ENCODE assay signal across 22 mouse cellular contexts in the genomic region with DNA sequence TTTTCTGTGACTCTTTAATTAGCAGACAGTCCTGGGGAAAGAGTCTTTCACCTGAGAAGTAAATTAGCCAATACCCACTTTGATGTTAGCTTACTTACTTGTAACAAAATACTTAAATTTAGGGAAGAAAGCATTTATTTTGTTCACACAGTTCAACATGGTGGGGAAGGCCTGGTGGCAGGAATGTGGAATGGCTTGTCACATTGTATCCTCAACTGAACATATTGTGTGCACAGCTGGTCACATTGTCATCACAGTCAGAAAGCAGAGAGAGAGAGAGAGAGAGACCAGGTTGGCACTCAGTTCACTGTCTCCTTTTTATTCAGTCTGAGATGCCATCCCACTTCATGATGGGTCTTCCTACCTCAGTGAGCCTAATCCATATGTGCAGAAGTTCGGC. TPM values are rescaled to one million over a fixed set of nuclear protein-coding genes. Genes with fewer than 3 reads are reported as not detected.
DNase-seq lines count a peak whose midpoint lies in the region; ATAC-seq and TF ChIP-seq lines count a peak whose summit lies in the region.
"Had no signal": no experiment of that assay in that cellular context is flagged by ENCODE, and none has a peak within 500 bp of the region (broad histone marks: within the 10 kb centered on the region; RNA-seq: fewer than 3 reads in every experiment).

No protein-coding gene starts in this region.

- no peak for TF ChIP-seq EP300 in lung, postnatal 0 days (IDR thresholded peaks at IDR 0.05)
- TF ChIP-seq EP300 in stomach, postnatal 0 days (optimal IDR thresholded peaks at IDR 0.05) = no peak

- DNase-seq in forebrain, embryonic 14.5 days (ENCODE audit: low spot score) = peak; percentile 22
- no peak for DNase-seq in lung, postnatal 0 days (ENCODE audit: low spot score)
- DNase-seq in lung, postnatal 36 days = no peak
- peak; percentile 17 to 78 for DNase-seq in layer of hippocampus, adult 18-20 months (ENCODE audit: low spot score in 2 of 2)
- no peak for DNase-seq in stomach, postnatal 0 days (ENCODE audit: low spot score)
- DNase-seq in frontal cortex, postnatal 10 days (ENCODE audit: low spot score in 2 of 2) = no peak
- DNase-seq in left cerebral cortex, postnatal 10 days (ENCODE audit: extremely low spot score in 1 of 2, low spot score in 2 of 2) = no peak
- DNase-seq: adrenal gland, adult 2 months; cerebellum, adult 9-11 months; embryo, embryonic 11 days; heart, adult 11 months; kidney, adult 11 months; kidney, postnatal 10 days; lung, postnatal 14 days; retina, postnatal 1 day; thymus, postnatal 4 days had no signal

- ATAC-seq in forebrain, embryonic 14.5 days = no peak
- ATAC-seq in forebrain, embryonic 15.5 days (replicated peaks) = no peak
- no peak for ATAC-seq in lung, postnatal 0 days
- no peak for ATAC-seq in stomach, postnatal 0 days (ENCODE audit: low FRiP score, low TSS enrichment)
- ATAC-seq: midbrain, embryonic 16.5 days had no signal

- no peaks in the 10 kb centered on the region for H3K9me3 ChIP-seq in forebrain, embryonic 14.5 days (replicated peaks; ENCODE audit: control insufficient read depth, low read length)
- no peaks in the 10 kb centered on the region for H3K9me3 ChIP-seq in forebrain, embryonic 15.5 days
- no peaks in the 10 kb centered on the region for H3K9me3 ChIP-seq in lung, postnatal 0 days (ENCODE audit: low read length)
- H3K9me3 ChIP-seq in stomach, postnatal 0 days (ENCODE audit: control insufficient read depth, low read length) = no peaks in the 10 kb centered on the region
- H3K9me3 ChIP-seq: hindbrain, embryonic 15.5 days; liver, embryonic 15.5 days; megakaryocyte, embryonic 14.5 days had no signal

- H3K4me1 ChIP-seq in forebrain, embryonic 14.5 days (ENCODE audit: control insufficient read depth, insufficient read depth, low read length) = no peaks in the 10 kb centered on the region
- no peaks in the 10 kb centered on the region for H3K4me1 ChIP-seq in forebrain, embryonic 15.5 days
- H3K4me1 ChIP-seq in lung, postnatal 0 days (ENCODE audit: insufficient read depth, low read depth, low read length) = no peaks in the 10 kb centered on the region
- H3K4me1 ChIP-seq in stomach, postnatal 0 days (replicated peaks; ENCODE audit: control insufficient read depth, insufficient read depth) = no peaks in the 10 kb centered on the region
- H3K4me1 ChIP-seq: heart, embryonic 12.5 days; hindbrain, embryonic 15.5 days; liver, embryonic 15.5 days; megakaryocyte, embryonic 14.5 days had no signal

- no peak overlapping the region for H3K27ac ChIP-seq in forebrain, embryonic 14.5 days (ENCODE audit: low read depth, low read length)
- H3K27ac ChIP-seq in forebrain, embryonic 15.5 days (replicated peaks) = no peak overlapping the region
- H3K27ac ChIP-seq in lung, postnatal 0 days (ENCODE audit: low read length) = no peak overlapping the region
- no peak overlapping the region for H3K27ac ChIP-seq in stomach, postnatal 0 days (replicated peaks)
- H3K27ac ChIP-seq: hindbrain, embryonic 15.5 days; liver, embryonic 15.5 days had no signal

- intact Hi-C loops in left cerebral cortex, postnatal 10 days (cut with DNase I) = no loop called here

- no peak overlapping the region for H3K4me2 ChIP-seq in forebrain, embryonic 14.5 days (ENCODE audit: low read length)
- no peak overlapping the region for H3K4me2 ChIP-seq in forebrain, embryonic 15.5 days (replicated peaks)
- no peak overlapping the region for H3K4me2 ChIP-seq in lung, postnatal 0 days (replicated peaks; ENCODE audit: low read depth, low read length)
- H3K4me2 ChIP-seq in stomach, postnatal 0 days (replicated peaks; ENCODE audit: low read depth) = no peak overlapping the region
- H3K4me2 ChIP-seq: heart, embryonic 12.5 days; hindbrain, embryonic 15.5 days; liver, embryonic 15.5 days had no signal

- H3K36me3 ChIP-seq in forebrain, embryonic 14.5 days (ENCODE audit: control insufficient read depth, insufficient read depth, low read length) = no peaks in the 10 kb centered on the region
- no peaks in the 10 kb centered on the region for H3K36me3 ChIP-seq in forebrain, embryonic 15.5 days
- H3K36me3 ChIP-seq in lung, postnatal 0 days (ENCODE audit: insufficient read depth, low read length) = no peaks in the 10 kb centered on the region
- H3K36me3 ChIP-seq in stomach, postnatal 0 days (ENCODE audit: control insufficient read depth, insufficient read depth, low read length) = no peaks in the 10 kb centered on the region
- H3K36me3 ChIP-seq: heart, embryonic 12.5 days; hindbrain, embryonic 15.5 days; liver, embryonic 15.5 days had no signal

- WGBS in forebrain, embryonic 14.5 days = 87% methylated on average over 1 of the region's 1 CpGs
- WGBS in forebrain, embryonic 15.5 days = 81% methylated on average over 1 of the region's 1 CpGs
- 84% methylated on average over 1 of the region's 1 CpGs for WGBS in lung, postnatal 0 days
- 94% methylated on average over 1 of the region's 1 CpGs for WGBS in stomach, postnatal 0 days

- H3K9ac ChIP-seq in forebrain, embryonic 14.5 days (ENCODE audit: low read length) = no peak overlapping the region
- H3K9ac ChIP-seq in forebrain, embryonic 15.5 days (replicated peaks) = no peak overlapping the region
- H3K9ac ChIP-seq in lung, postnatal 0 days (replicated peaks; ENCODE audit: low read depth) = no peak overlapping the region
- H3K9ac ChIP-seq in stomach, postnatal 0 days (ENCODE audit: low read length) = no peak overlapping the region
- H3K9ac ChIP-seq: heart, embryonic 12.5 days; hindbrain, embryonic 15.5 days; liver, embryonic 15.5 days had no signal

- TF ChIP-seq CTCF in lung, postnatal 0 days (IDR thresholded peaks at IDR 0.05) = peak; percentile 37
- TF ChIP-seq CTCF in stomach, postnatal 0 days (IDR thresholded peaks at IDR 0.05; ENCODE audit: low read depth) = peak; percentile 44

- no peak overlapping the region for H3K4me3 ChIP-seq in forebrain, embryonic 14.5 days (ENCODE audit: low read depth, low read length)
- H3K4me3 ChIP-seq in forebrain, embryonic 15.5 days = no peak overlapping the region
- no peak overlapping the region for H3K4me3 ChIP-seq in lung, postnatal 0 days (ENCODE audit: low read depth, low read length)
- no peak overlapping the region for H3K4me3 ChIP-seq in stomach, postnatal 0 days (ENCODE audit: low read depth, low read length)
- H3K4me3 ChIP-seq: heart, embryonic 12.5 days; hindbrain, embryonic 15.5 days; liver, embryonic 15.5 days; megakaryocyte, embryonic 14.5 days had no signal

- H3K27me3 ChIP-seq in forebrain, embryonic 14.5 days (replicated peaks; ENCODE audit: control insufficient read depth, insufficient read depth, low read length) = no peaks in the 10 kb centered on the region
- no peaks in the 10 kb centered on the region for H3K27me3 ChIP-seq in forebrain, embryonic 15.5 days
- H3K27me3 ChIP-seq in lung, postnatal 0 days (replicated peaks; ENCODE audit: insufficient read depth, low read length) = no peaks in the 10 kb centered on the region
- no peaks in the 10 kb centered on the region for H3K27me3 ChIP-seq in stomach, postnatal 0 days (ENCODE audit: control insufficient read depth, insufficient read depth, low read length)
- H3K27me3 ChIP-seq: heart, embryonic 12.5 days; hindbrain, embryonic 15.5 days; liver, embryonic 15.5 days; megakaryocyte, embryonic 14.5 days had no signal

RNA-seq across cellular contexts. Expression of a gene that starts 44.7 kb away (rescaled TPM):
- polyA plus RNA-seq in forebrain, embryonic 14.5 days (2014; fragmentation: Nextera tagmentation; extraction: Ambion mirVana) = 0.10 TPM in 1 of 2 replicates, not detected in the other
- polyA plus RNA-seq in forebrain, embryonic 15.5 days (2015; fragmentation: Nextera tagmentation; extraction: Ambion mirVana) = 0.06 and 0.08 TPM in 2 replicates
- 2.1 and 2.3 TPM in 2 replicates for polyA plus RNA-seq in lung, postnatal 0 days (2015; fragmentation: Nextera tagmentation; extraction: Ambion mirVana)
- total RNA-seq in layer of hippocampus, adult 18-20 months (2021) = under 1 TPM; 0.13 to 0.17 TPM
- polyA plus RNA-seq in stomach, postnatal 0 days (2015; fragmentation: Nextera tagmentation; extraction: Ambion mirVana) = 0.13 and 0.18 TPM in 2 replicates
- under 1 TPM; 0.18 to 0.41 TPM for total RNA-seq in left cerebral cortex, postnatal 10 days (2021)
- polyA plus RNA-seq: midbrain, embryonic 16.5 days had no signal

Comparison
In these comparisons a context has a peak if more than half of its experiments do, and no peak if none do; other contexts are left out.
1. DNase-seq: peak in forebrain, embryonic 14.5 days (single experiment) and layer of hippocampus, adult 18-20 months (2 of 2); none in lung, postnatal 0 days (single experiment), lung, postnatal 36 days (single experiment), stomach, postnatal 0 days (single experiment), frontal cortex, postnatal 10 days (0 of 2) and left cerebral cortex, postnatal 10 days (0 of 2).